Mouse (Mus musculus) central nervous system, embryonic 11.5 days (tissue): Measurements from ENCODE around the gene Cym. TPM values are rescaled to one million over a fixed set of nuclear protein-coding genes. Genes with fewer than 3 reads are reported as not detected.

ENCODE experiments used
- polyA plus RNA-seq: library from polyadenylated mRNA; depleted of rRNA; stranded (reverse); fragments of >200 nt; gene quantifications from 2 replicates; pipeline ENCODE4 v1.2.3, GENCODE M21; 2012; rRNA removed

Gene Cym
- polyA plus RNA-seq: 0.25 and 0.65 TPM in 2 replicates

GRCm38 (mm10) chr3:107221608-107222007, at the start of gene Cym:
Gene Cym (minus strand): TSS chr3:107221732.

DNA sequence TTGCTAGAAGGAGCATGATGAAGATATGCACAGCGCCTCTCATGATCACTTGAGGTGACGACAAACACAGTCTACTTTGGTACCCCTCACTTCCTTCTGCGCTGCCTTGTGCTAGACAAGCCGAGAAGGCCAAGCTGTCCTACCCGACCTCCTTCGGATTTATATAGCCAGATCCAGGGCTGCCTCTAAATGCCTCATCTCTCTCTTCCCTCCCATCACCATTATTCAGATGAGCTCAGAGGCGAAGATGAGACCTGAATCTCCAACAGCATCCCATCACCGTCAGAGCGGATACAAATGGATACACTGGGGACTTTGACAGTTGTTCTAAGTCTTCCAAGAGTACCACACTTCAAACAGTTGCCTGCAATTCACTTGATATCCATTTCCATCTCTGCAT, 18.1 kb upstream of the Cym start, which contains the start of gene Prok1:
Gene Prok1, minus strand, starts transcription at position 101 of the 400 bp plus-strand sequence.

DNA sequence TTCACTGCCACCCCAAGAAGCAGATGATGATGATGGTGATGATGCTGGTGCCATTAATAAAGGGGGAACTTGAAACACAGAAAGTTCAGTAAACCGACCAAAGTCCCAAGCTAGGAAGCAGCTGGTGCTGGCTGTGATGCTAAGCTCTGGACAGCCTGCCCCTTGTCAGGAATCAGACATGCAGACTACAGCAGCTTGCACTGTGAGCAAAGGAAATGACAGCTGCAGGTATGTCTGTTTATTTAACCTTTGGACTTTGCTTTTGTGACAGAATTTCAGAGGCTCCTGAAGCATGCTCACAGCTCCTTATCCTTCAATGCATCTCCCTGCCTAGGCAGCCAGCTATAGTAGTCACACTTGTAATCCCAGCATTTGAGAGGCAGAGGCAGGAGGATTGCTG, 9.0 kb upstream of the Cym start, which contains the start of gene A630076J17Rik:
Gene A630076J17Rik, plus strand, starts transcription at position 88 of the 400 bp plus-strand sequence.

DNA sequence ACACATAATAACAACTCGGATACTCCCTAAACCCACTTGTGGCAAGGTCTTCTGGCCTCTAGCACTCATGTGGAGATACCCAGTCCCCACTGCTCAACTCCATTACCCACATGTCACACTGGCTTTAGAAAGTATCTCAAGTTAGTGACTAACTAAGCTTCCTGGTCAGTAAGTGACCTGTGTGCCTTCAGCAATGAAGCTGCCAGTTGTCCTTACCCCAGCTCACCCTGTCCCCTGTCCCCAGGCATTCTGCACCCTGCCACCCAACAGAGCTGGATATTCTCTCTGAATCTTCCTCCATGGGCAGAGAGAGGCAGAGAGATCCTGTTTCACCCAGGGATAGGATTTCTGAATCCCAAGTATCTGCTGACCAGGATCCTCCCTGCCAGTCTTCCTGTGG, 38.8 kb downstream of the Cym start, which contains the start of gene Kcna10:
Gene Kcna10, plus strand, starts transcription at position 301 of the 400 bp plus-strand sequence.

Other genes with a start within 250 kb of the Cym start
- 2.8 and 3.1 TPM in 2 replicates for gene Kcna3, start 185.6 kb downstream of the Cym start, polyA plus RNA-seq
- 0.40 and 0.48 TPM in 2 replicates for gene Kcna2, start 120.6 kb downstream of the Cym start, polyA plus RNA-seq
- gene Kcna10, start 38.7 kb downstream of the Cym start, polyA plus RNA-seq: not detected in 2 replicates
- gene A630076J17Rik, start 8.9 kb upstream of the Cym start, polyA plus RNA-seq: 0.05 TPM in 1 of 2 replicates, not detected in the other
- gene Prok1, start 18.0 kb upstream of the Cym start, polyA plus RNA-seq: 0.57 and 0.85 TPM in 2 replicates
- gene Lamtor5, start 57.1 kb upstream of the Cym start, polyA plus RNA-seq: 61.3 and 105 TPM in 2 replicates
- gene Slc16a4, start 69.5 kb upstream of the Cym start, polyA plus RNA-seq: 0.32 and 1.1 TPM in 2 replicates
- 9.6 and 10.3 TPM in 2 replicates for gene Rbm15, start 111.9 kb upstream of the Cym start, polyA plus RNA-seq
- 0.32 and 0.58 TPM in 2 replicates for gene Kcnc4, start 237.8 kb upstream of the Cym start, polyA plus RNA-seq